Mouse (Mus musculus) lung, postnatal 0 days (tissue): ENCODE data around the gene Sema3c. TPM values are rescaled to one million over a fixed set of nuclear protein-coding genes. Genes with fewer than 3 reads are reported as not detected.

ENCODE experiments used
- ATAC-seq: fragments of 200-750 bp; cut with Nextera tagmentation; 2 replicates; pipeline ENCODE4 v1.8.0; 2017; ENCODE audit warnings: moderate library complexity
- DNase-seq: peaks from one replicate; pipeline ENCODE4 v3.0.0-alpha.2; 2016; ENCODE audit warnings: low spot score
- H3K27ac ChIP-seq: fragments of 300-500 bp; sonication (generic); 2 replicates; pipeline ENCODE4 v1.5.1; 2014; ENCODE audit warnings: antibody characterized with exemption, mild to moderate bottlenecking, low read length, mixed read lengths
- H3K27me3 ChIP-seq: fragments of 300-500 bp; sonication (generic); replicated peaks from 2 replicates; pipeline ENCODE4 v1.6.1; 2014; ENCODE audit warnings: low read length, mixed read lengths; ENCODE audit not compliant: insufficient read depth
- H3K36me3 ChIP-seq: fragments of 300-500 bp; sonication (generic); 2 replicates; pipeline ENCODE4 v1.6.1; 2014; ENCODE audit warnings: low read length, mixed read lengths; ENCODE audit not compliant: insufficient read depth
- H3K4me1 ChIP-seq: fragments of 300-500 bp; sonication (generic); 2 replicates; pipeline ENCODE4 v1.6.1; 2014; ENCODE audit warnings: antibody characterized with exemption, low read depth, low read length, mixed read lengths; ENCODE audit not compliant: insufficient read depth
- H3K4me2 ChIP-seq: fragments of 300-500 bp; sonication (generic); replicated peaks from 2 replicates; pipeline ENCODE4 v1.6.1; 2014; ENCODE audit warnings: low read depth, mild to moderate bottlenecking, low read length, moderate library complexity, mixed read lengths
- H3K4me3 ChIP-seq: fragments of 300-500 bp; sonication (generic); 2 replicates; pipeline ENCODE4 v1.5.1; 2014; ENCODE audit warnings: low read depth, low read length
- H3K9ac ChIP-seq: fragments of 300-500 bp; sonication (generic); replicated peaks from 2 replicates; pipeline ENCODE4 v1.6.1; 2014; ENCODE audit warnings: low read depth, mild to moderate bottlenecking
- H3K9me3 ChIP-seq: fragments of 300-500 bp; sonication (generic); 2 replicates; pipeline ENCODE4 v1.6.1; 2016; ENCODE audit warnings: low read length, mixed read lengths
- CTCF ChIP-seq: IDR thresholded peaks from 2 replicates; pipeline ENCODE4 v1.5.1; 2016; ENCODE audit warnings: antibody characterized with exemption, mild to moderate bottlenecking
- EP300 ChIP-seq: IDR thresholded peaks from 2 replicates; pipeline ENCODE4 v1.6.1; 2016; ENCODE audit warnings: antibody characterized with exemption, mild to moderate bottlenecking, control low read depth
- WGBS: fragments of 180-500 bp; shearing (Covaris S2); extraction: QIAGEN DNeasy Blood & Tissue Kit; methylation state at CpG from one replicate; pipeline ENCODE4 v1.1.7; 2014; 5-methylcytosine and 5-hydroxymethylcytosine counted together
- polyA plus RNA-seq: library from polyadenylated mRNA; unstranded; fragments of >200 nt; fragmentation: Nextera tagmentation; extraction: Ambion mirVana; gene quantifications from 2 replicates; pipeline ENCODE4 v1.2.1, GENCODE M21; 2015

Gene Sema3c
- polyA plus RNA-seq, 1 experiment from 2014 or later: 42.9 TPM

DNA sequence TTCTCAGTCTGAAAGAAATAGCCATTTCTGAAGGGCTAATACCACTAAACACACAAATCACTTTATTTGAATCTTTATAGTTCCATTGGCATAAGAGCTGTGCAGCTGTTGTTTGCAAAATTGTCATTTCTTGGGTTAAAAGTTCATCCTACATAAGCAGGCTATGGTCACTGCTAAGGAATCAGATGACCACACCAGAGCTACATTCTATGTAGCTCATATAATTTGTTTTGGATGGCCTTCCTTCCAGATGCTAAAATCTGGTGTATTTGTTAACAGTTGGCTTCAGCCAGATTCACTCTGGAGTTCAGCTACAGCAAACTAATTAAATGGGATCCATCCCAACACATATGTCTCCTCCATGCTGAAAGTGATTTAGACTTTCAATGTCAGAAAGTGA is 172.4 kb downstream of the Sema3c start:
- no peaks in the 10 kb centered on the region for H3K36me3 ChIP-seq
- DNase-seq (peak; percentile 17), ATAC-seq (peak; percentile 32; the same call in 1 of the 2 replicates)

DNA sequence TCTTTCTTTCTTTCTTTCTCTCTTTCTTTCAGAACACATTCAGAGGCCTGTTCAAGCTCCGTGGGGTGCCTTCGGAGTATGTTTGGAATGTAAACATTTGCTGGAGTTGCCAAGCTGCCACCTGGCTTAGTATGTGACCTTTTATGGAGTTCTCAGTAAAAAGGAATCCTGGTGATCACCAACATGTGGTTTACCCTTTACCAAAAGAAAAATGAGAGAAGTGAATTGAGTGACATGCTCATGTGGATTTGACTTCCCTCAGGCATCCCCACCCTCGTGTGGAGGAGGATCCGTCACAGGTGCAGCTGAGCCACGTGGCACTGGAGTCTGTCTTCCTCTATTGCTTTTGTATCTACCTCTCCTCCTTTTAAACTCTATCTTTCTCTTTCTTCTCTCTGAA is 173.1 kb downstream of the Sema3c start:
- Histone ChIP-seq H3K4me2 (no peak overlapping the region), H3K4me3 (no peak overlapping the region), H3K9me3 (no peaks in the 10 kb centered on the region), H3K4me1 (no peaks in the 10 kb centered on the region), H3K36me3 (no peaks in the 10 kb centered on the region), H3K9ac (no peak overlapping the region), H3K27ac (no peak overlapping the region), H3K27me3 (no peaks in the 10 kb centered on the region)
- ATAC-seq: no peak
- 17% methylated on average over 5 of the region's 5 CpGs for WGBS
- DNase-seq: no peak
- no peak for TF ChIP-seq EP300

More for the DNA sequence above, 172.4 kb downstream of the Sema3c start:
- no peak overlapping the region for H3K4me2 ChIP-seq
- H3K9me3 ChIP-seq: no peaks in the 10 kb centered on the region
- H3K9ac ChIP-seq: no peak overlapping the region
- no peak for TF ChIP-seq CTCF
- no peak for TF ChIP-seq EP300
- H3K27ac ChIP-seq: no peak overlapping the region
- H3K4me1 ChIP-seq: no peaks in the 10 kb centered on the region
- no peaks in the 10 kb centered on the region for H3K27me3 ChIP-seq
- H3K4me3 ChIP-seq: no peak overlapping the region

DNA sequence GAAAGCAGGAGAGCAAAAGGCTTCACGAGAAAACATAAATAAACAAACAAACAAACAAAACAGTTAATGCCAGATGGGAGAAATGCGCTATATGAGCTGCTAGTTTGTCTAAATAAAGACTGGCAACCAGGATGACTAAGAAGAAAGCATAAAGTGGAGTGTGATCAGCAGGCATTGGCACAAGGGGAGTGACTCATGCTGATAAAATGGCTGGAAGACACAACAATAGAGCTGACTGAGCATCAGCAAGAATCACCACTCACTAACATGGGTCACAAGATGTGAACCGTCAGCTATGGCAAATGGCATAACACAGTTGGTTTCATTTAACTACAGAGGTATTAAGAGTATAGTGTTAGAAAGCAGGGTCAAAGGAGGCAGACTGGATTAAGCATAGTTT is 174.2 kb downstream of the Sema3c start:
- 73% methylated on average over 3 of the region's 3 CpGs for WGBS
- Histone ChIP-seq H3K9me3 (no peaks in the 10 kb centered on the region), H3K27ac (no peak overlapping the region), H3K27me3 (no peaks in the 10 kb centered on the region), H3K4me2 (no peak overlapping the region), H3K4me1 (no peaks in the 10 kb centered on the region), H3K9ac (no peak overlapping the region), H3K36me3 (no peaks in the 10 kb centered on the region), H3K4me3 (no peak overlapping the region)
- TF ChIP-seq EP300 (no peak), CTCF (no peak)
- ATAC-seq: no peak
- no peak for DNase-seq

DNA sequence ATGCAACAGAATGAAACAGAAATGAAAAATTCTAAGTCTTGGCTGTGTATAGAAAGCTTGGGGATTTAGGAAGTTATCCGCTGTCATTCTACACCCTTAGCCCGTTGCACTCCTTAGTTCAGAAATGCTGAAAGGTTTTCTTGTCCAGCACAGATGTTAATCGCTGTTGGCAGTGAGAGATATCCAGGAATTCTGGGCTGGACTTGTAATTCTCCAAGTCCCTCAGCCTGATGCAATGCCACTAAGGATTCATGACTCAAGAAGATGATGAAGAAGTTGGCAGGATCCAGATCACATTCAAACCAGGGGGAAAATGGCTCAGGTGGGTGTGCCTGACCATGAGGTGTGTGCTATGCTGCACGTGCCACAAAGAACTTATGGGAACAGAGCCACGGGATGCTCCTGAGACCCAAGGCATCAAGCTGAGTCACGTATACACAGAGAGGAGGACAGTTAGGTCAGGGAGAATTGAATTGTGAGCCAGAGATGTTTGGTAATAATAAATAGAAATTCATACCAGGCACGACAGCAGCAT is 179.5 kb downstream of the Sema3c start:
- no peaks in the 10 kb centered on the region for H3K9me3 ChIP-seq
- WGBS: 77% methylated on average over 7 of the region's 7 CpGs
- H3K4me1 ChIP-seq: no peaks in the 10 kb centered on the region
- H3K36me3 ChIP-seq: no peaks in the 10 kb centered on the region
- TF ChIP-seq EP300: no peak
- no peak for TF ChIP-seq CTCF
- no peak overlapping the region for H3K9ac ChIP-seq
- no peak for ATAC-seq
- H3K4me3 ChIP-seq: no peak overlapping the region
- H3K4me2 ChIP-seq: no peak overlapping the region
- DNase-seq: no peak
- H3K27ac ChIP-seq: no peak overlapping the region
- H3K27me3 ChIP-seq: no peaks in the 10 kb centered on the region

DNA sequence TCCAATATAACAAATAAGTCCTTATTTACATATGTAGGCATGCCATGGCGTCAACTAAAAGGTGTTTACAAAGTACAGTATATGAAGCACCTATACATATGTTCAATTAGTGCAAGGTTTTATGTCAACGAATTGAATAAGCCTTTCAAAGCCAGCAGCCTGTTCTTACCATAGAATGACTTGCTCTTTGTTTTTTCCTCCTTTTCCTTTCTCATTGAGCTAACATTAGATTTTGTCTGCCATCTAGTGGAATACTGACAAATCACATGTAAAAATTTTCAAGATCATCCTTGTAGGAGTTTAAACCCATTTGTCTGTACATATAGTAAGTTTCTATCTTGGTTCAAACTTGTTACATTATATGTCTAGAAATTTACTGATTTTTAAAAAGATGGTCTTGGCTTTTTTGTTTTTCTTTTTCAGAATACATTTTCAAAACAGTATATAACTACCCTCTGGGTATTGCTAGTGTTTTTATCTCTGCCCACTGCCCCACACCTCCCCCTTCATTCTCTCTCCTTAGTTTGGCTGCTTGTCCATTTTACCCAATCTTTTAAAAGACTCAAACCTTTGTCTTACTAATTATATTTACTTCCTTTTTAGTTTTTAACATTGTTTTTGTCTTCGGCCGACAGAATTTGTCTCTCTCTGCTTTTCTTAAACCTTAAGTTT is 192.1 kb downstream of the Sema3c start:
- ATAC-seq (no peak), DNase-seq (peak; percentile 85)
- 57% methylated on average over 4 of the region's 4 CpGs for WGBS
- Histone ChIP-seq H3K9ac (no peak overlapping the region), H3K27ac (no peak overlapping the region), H3K36me3 (no peaks in the 10 kb centered on the region), H3K4me1 (no peaks in the 10 kb centered on the region), H3K9me3 (no peaks in the 10 kb centered on the region), H3K27me3 (no peaks in the 10 kb centered on the region), H3K4me2 (no peak overlapping the region), H3K4me3 (no peak overlapping the region)
- TF ChIP-seq EP300 (no peak), CTCF (peak; percentile 73)

DNA sequence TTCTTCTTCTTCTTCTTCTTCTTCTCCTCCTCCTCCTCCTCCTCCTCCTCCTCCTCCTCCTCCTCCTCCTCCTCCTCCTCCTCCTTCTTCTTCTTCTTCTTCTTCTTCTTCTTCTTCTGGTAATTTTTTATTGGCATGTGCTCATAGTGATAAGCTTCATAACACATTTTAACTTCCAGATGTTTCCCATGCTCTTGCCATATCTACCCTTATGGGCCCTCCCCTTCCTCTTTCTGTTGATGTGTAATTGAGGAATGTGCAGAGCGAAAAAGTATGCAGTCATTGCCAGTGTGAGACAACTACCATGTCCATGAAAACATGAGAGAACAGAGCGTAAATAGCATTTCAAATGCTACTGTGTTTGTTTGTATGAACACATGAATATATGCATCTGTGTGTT is 196.2 kb downstream of the Sema3c start:
- no peaks in the 10 kb centered on the region for H3K27me3 ChIP-seq
- no peak overlapping the region for H3K4me3 ChIP-seq
- no peak for TF ChIP-seq EP300
- no peak for TF ChIP-seq CTCF
- ATAC-seq (no peak), DNase-seq (no peak)
- no peak overlapping the region for H3K27ac ChIP-seq
- H3K36me3 ChIP-seq: no peaks in the 10 kb centered on the region
- H3K4me1 ChIP-seq: no peaks in the 10 kb centered on the region
- 81% methylated on average over 2 of the region's 2 CpGs for WGBS
- no peak overlapping the region for H3K4me2 ChIP-seq
- H3K9me3 ChIP-seq: no peaks in the 10 kb centered on the region
- no peak overlapping the region for H3K9ac ChIP-seq
